Mouse (Mus musculus) natural killer cell, adult 2 months (primary cell): ENCODE measurements around the gene Gm28036.

Experiments used
- DNase-seq, 2 experiments: peaks; one replicate each; pipeline ENCODE4 v3.0.0; 2022; ENCODE audit warnings: low spot score in 2 of 2

Gene Gm28036

DNA sequence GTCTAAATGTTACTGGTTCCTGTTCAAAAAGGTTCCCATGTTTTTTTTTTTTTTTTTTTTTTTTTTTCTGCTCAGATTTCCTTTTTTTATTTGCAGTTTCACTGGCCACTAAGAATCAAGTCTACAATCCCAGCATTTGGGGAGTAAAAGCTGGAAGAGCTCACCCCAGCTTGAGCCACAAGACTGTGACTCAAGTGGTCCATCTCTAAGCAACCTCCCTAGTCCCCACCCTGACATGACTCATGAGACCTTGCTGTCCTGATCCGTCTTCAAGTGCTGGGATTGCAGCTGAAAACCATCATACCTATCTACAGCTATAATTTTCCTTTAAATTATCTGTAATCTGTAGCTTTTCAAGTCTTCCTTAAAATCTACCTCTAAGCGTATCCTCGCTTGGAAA lies 42.4 kb downstream of the Gm28036 start:
- no peak for DNase-seq

DNA sequence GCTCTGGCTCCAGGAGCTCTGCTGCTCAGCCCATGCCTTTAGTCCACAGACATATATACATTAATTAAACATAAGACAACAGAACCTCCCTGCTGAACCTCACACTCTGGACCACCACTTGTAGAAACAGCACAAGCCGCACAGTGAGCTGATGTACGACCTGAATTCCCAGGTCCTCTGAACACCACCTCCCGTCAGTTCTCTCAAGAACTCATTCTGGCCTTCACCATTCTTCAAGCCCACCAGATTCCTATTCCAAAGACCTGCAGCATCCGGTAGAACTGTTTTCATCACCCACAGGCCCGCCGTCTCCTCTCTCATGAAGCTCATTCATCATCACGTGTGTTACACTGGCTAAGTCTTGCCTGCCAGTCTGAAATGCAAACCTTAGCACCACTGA lies 46.5 kb downstream of the Gm28036 start:
- DNase-seq, result no peak

GRCm38 (mm10) chr2:156079674-156080073 lies 47.2 kb downstream of the Gm28036 start:
- DNase-seq, result no peak

- DNase-seq, result no peak
Observed at GRCm38 (mm10) chr2:156079183-156079560, 47.7 kb downstream of the Gm28036 start.

- no peak for DNase-seq
Observed at GRCm38 (mm10) chr2:156078421-156079182, 48.3 kb downstream of the Gm28036 start.

GRCm38 (mm10) chr2:156077461-156077860 lies 49.4 kb downstream of the Gm28036 start:
- DNase-seq, result no peak

DNA sequence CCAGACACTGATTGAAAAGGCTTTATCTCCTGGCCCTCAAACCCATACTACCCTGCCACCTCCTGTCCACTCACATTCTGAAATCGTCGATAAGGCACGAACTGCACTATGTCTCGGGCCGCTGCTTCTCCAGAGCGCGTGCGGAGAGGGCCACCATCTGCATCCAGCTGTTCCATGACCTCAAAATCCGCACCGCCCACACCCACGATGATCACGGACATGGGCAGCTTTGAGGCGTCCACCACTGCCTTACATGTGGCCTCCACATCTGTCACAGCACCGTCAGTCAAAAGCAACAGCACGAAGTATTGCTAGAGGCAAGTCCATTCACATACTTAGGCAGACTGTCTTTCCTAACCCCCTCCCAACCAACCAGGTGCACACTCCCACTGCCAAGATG lies 53.2 kb downstream of the Gm28036 start:
- DNase-seq, result no peak

DNA sequence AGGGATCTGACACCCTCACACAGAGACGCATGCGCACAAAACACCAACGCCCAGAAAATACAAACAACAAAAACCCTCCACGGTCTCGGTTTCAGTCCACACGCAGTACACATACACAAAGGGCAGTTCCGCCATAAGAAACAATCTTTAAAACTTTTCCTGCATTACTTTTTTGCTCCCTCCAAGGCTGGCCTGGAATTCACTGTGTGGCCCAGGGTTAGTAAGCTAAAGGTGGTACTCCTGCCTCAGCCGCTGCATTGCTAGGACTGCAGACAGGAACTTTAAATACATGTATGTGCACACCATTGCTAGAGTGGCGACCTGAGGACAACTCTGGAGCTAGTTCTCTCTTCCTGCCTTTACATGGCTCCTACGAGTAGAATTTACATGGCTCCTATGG lies 55.7 kb downstream of the Gm28036 start:
- no peak for DNase-seq

- no peak for DNase-seq
Observed at GRCm38 (mm10) chr2:156067916-156068315, 59.0 kb downstream of the Gm28036 start.

GRCm38 (mm10) chr2:156066126-156066525 lies 60.8 kb downstream of the Gm28036 start:
- DNase-seq, result no peak

GRCm38 (mm10) chr2:156065099-156066041 lies 61.5 kb downstream of the Gm28036 start, which contains the start of gene Spag4:
Gene Spag4, plus strand, starts transcription at chr2:156065175.
- peak; percentile 80 to 84 for DNase-seq

GRCm38 (mm10) chr2:156052816-156053215 lies 74.1 kb downstream of the Gm28036 start, which contains the start of gene Fer1l4:
Gene Fer1l4, minus strand, starts transcription at chr2:156052947.
- no peak for DNase-seq

DNA sequence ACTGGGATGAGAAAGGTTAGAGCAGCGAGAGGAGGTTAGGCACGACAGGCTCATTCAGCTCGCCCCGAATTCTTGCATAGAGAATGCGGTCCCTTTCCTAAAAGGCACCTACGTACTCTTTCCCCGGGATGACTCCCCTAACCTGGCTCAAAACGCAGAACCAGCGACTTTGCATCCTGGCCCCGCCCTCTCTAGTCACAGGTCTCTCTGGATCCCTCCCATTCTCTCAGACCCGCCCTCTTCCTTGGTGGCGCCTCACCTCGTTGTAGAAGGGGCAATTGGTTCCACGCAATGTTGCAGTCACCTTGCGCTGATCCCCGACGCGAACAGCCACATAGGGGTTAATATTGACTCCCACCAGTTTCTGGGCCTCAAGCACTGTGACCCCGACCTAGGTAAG lies 79.0 kb downstream of the Gm28036 start:
- no peak for DNase-seq

DNA sequence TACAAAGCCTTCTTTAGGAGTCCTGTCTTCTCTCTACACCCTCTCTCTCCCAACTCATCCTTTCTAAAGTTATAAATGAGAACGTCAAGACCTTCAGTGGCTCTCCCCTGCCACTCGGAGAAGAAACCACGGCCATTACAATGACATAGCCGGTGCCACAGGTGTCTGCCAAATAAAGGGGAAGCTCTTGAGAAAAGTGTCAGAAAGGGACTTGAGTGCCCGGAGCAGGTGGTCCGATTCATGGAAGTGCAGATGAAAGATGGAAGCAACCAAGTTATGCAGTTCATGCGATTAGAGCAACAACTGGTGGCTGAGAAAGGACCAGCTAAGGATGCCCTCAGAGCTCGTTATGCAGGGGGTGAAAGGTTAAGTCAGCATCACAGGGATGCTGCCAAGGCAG lies 84.0 kb downstream of the Gm28036 start:
- DNase-seq, result no peak

DNA sequence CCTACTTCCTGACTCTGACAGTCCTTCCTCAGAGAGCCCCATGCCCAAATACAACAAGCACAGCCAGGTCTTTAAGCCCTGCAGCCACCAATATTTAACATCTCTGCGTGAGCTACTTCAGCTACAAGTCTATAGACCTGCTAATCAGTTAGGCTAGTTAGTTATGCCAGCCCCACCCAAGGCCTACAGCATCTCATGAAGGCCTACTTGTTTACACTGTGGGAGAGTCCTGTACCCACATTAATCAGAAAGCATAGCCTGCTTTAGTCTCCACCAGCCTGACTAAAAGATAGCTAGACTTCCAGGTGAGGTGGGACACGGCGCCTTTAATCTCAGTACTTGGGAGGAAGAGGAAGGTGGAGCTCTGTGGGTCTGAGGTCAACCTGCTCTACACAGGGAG lies 87.5 kb downstream of the Gm28036 start:
- DNase-seq, result no peak

DNA sequence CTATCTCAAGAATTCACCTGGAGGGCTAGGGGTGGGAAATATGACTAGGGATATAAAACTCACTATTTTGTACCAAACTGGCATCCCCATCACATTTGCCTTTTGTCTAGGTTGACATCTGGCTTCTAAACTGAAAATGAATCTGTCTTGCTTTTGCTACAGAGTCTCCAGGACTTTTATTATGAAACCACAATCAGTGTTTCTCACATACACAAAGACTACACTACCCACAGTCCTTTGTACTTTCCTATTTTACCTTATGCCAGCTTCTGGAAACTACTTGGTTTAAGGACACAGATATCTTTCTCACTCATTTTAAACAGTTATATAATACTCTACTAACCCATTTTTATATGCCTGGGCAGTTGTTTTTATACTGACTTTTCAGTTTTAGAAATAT lies 101.4 kb downstream of the Gm28036 start:
- no peak for DNase-seq
